Mouse (Mus musculus): ENCODE results near the gene Crygn. TPM values are rescaled to one million over a fixed set of nuclear protein-coding genes. Genes with fewer than 3 reads are reported as not detected.

Gene Crygn
- polyA plus RNA-seq, 1 experiment from 2014 or later = not detected

DNA sequence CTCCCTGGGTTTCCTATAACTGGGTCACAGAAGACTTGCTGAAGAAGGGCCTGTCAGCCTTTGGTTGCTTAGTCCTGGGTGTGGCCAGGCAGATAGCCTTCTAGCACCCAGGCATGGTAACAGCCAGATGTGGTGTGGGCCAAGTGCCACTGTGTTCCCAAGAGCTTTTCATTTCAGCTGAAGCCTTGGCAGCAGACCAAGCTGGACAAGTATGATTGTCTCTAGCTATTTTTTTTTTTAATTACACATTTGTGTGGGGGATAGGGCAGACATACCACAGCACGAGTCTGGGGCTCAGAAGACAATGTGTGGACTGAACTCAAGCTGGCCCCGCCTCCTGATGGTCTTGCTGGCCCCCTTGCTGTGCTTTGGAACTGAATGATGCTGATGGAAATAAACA, 47.8 kb downstream of the Crygn start:
- H3K27ac ChIP-seq (replicated peaks) = no peak overlapping the region
- peaks cover 65% of the 10 kb centered on the region for H3K36me3 ChIP-seq (replicated peaks)
- H3K9me3 ChIP-seq (replicated peaks) = no peaks in the 10 kb centered on the region
- ATAC-seq (ENCODE audit: insufficient read depth) = no peak
- 76% methylated on average over 2 of the region's 2 CpGs for WGBS (ENCODE audit: insufficient replicate concordance)
- H3K27me3 ChIP-seq = no peaks in the 10 kb centered on the region
- H3K4me3 ChIP-seq (replicated peaks) = no peak overlapping the region
- H3K4me1 ChIP-seq (replicated peaks) = no peaks in the 10 kb centered on the region; the same call in 1 of the 2 replicates
- no peak overlapping the region for H3K9ac ChIP-seq
- no peak overlapping the region for H3K4me2 ChIP-seq

DNA sequence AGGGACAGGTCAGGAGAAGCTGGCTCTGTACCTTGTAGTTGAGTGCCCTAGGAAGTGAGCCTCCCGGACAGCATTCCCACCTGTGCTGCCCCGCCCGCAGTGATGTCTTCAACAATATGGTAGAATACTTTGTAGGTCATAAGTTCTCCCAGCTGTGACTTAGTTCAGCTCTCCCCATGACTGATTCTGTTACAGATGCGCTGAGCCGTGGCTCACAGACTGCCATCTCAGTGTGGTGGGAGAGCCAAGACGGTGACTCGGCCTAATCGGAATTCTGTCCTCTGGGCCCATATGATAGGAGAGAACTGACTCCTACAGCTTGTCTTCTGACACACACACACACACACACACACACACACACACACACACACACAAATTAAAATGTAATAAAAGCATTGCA, 53.2 kb downstream of the Crygn start:
- H3K9me3 ChIP-seq (replicated peaks) = no peaks in the 10 kb centered on the region
- no peak overlapping the region for H3K4me2 ChIP-seq
- ATAC-seq (ENCODE audit: insufficient read depth) = no peak
- 89% methylated on average over 8 of the region's 8 CpGs for WGBS (ENCODE audit: insufficient replicate concordance)
- no peak overlapping the region for H3K27ac ChIP-seq (replicated peaks)
- H3K4me1 ChIP-seq (replicated peaks) = no peaks in the 10 kb centered on the region
- peaks cover 96% of the 10 kb centered on the region for H3K36me3 ChIP-seq (replicated peaks)
- H3K27me3 ChIP-seq = no peaks in the 10 kb centered on the region
- no peak overlapping the region for H3K4me3 ChIP-seq (replicated peaks)
- H3K9ac ChIP-seq = no peak overlapping the region

DNA sequence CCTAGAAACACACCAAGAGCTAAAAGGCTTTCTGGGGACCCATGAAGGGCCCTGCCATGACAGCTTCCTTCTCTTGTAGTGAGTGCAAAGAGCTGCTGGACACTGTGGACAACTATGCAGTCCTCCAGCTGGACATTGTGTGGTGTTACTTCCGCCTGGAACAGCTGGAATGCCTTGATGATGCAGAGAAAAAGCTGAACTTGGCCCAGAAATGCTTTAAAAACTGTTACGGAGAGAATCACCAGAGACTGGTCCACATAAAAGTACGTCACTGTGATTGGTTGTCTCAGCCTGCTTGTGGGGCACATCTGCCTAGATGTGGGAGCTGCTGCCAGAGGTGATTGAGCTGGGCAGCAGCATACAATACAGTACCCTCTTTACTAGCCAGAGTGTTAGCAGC, 56.5 kb downstream of the Crygn start:
- WGBS (ENCODE audit: insufficient replicate concordance) = 70% methylated on average over 3 of the region's 3 CpGs
- no peaks in the 10 kb centered on the region for H3K4me1 ChIP-seq (replicated peaks)
- peaks cover 94% of the 10 kb centered on the region for H3K36me3 ChIP-seq (replicated peaks)
- no peak overlapping the region for H3K4me2 ChIP-seq
- no peak overlapping the region for H3K4me3 ChIP-seq (replicated peaks)
- H3K27me3 ChIP-seq = no peaks in the 10 kb centered on the region
- no peak overlapping the region for H3K9ac ChIP-seq
- no peak for ATAC-seq (ENCODE audit: insufficient read depth)
- H3K27ac ChIP-seq (replicated peaks) = no peak overlapping the region
- H3K9me3 ChIP-seq (replicated peaks) = no peaks in the 10 kb centered on the region

Other genes with a start within 250 kb of the Crygn start
- gene Gbx1, start 230.8 kb downstream of the Crygn start, polyA plus RNA-seq (2015; fragmentation: Nextera tagmentation; extraction: Ambion mirVana) = not detected in 2 replicates
- 0.07 and 0.12 TPM in 2 replicates for gene Asb10, start 217.0 kb downstream of the Crygn start, polyA plus RNA-seq (2015; fragmentation: Nextera tagmentation; extraction: Ambion mirVana)
- not detected in 2 replicates for gene 4931409K22Rik, start 201.2 kb downstream of the Crygn start, polyA plus RNA-seq (2015; fragmentation: Nextera tagmentation; extraction: Ambion mirVana)
- gene Abcf2, start 180.5 kb downstream of the Crygn start, polyA plus RNA-seq (2015; fragmentation: Nextera tagmentation; extraction: Ambion mirVana) = 43.2 and 44.4 TPM in 2 replicates
- gene Chpf2, start 171.3 kb downstream of the Crygn start, polyA plus RNA-seq (2015; fragmentation: Nextera tagmentation; extraction: Ambion mirVana) = 10.5 and 13.4 TPM in 2 replicates
- gene Smarcd3, start 133.6 kb downstream of the Crygn start, polyA plus RNA-seq (2015; fragmentation: Nextera tagmentation; extraction: Ambion mirVana) = 1.3 and 1.5 TPM in 2 replicates
- gene Nub1, start 72.5 kb downstream of the Crygn start, polyA plus RNA-seq (2015; fragmentation: Nextera tagmentation; extraction: Ambion mirVana) = 12.4 and 12.5 TPM in 2 replicates
- 1.1 and 1.5 TPM in 2 replicates for gene Wdr86, start 27.3 kb downstream of the Crygn start, polyA plus RNA-seq (2015; fragmentation: Nextera tagmentation; extraction: Ambion mirVana)
- gene Rheb, start 84.6 kb upstream of the Crygn start, polyA plus RNA-seq (2015; fragmentation: Nextera tagmentation; extraction: Ambion mirVana) = 68.4 and 72.0 TPM in 2 replicates

All from liver, embryonic 15.5 days (tissue).